Mouse (Mus musculus) thymus, postnatal 36 days (tissue): ENCODE results near the gene Ttc9c.

Experiments
- DNase-seq, 2 experiments: peaks; one replicate each; pipeline ENCODE4 v3.0.0; 2022; ENCODE audit warnings: mixed read lengths in 2 of 2

Ttc9c gene

DNA sequence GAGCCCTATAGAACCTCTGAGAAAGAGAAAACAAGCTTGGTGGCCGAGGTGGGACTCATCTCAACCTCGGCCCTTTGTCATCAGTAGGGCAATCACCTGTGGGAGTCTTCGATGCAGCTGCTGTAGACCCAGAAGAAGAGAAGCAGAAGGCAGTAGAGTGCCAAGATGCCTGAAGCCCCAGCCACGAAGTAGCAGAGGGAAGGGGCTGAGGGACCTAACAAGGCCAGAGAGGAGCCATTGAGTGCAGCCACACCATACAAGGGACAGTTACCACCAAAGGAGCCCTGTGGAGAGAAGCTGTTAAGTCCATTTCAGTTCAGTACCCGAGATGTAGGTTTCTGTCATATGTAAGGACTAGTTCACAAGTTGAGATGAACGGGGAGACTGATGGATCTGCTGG is 45.7 kb downstream of the Ttc9c start:
- DNase-seq: no peak

- no peak for DNase-seq
Measured at GRCm38 (mm10) chr19:8772996-8773395, 46.1 kb downstream of the Ttc9c start.

- peak; percentile 83 to 84 for DNase-seq
Measured at GRCm38 (mm10) chr19:8770567-8771270, 48.4 kb downstream of the Ttc9c start, which contains the start of gene Tmem223. TSS of gene Tmem223 (plus strand) at chr19:8770996.

DNA sequence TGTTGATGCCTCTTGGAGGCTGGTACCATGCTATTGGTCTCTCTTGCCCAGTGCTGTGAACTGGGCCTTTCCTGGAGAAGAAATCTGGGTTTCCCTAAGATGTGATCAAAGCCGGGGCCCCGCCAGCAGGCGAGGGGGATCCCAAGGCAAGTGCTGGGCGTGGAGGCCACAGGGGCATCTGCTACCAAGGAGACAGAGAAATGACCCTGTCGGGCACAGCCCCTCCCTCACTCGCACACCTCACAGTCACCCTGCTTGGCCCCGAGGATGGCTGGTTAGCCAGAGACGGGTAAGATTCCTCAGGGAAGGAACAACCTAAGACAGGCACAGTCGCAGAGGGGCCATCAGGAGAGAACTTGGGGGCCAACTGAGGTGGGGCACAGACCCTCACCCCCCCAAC is 53.6 kb downstream of the Ttc9c start:
- DNase-seq: no peak

DNA sequence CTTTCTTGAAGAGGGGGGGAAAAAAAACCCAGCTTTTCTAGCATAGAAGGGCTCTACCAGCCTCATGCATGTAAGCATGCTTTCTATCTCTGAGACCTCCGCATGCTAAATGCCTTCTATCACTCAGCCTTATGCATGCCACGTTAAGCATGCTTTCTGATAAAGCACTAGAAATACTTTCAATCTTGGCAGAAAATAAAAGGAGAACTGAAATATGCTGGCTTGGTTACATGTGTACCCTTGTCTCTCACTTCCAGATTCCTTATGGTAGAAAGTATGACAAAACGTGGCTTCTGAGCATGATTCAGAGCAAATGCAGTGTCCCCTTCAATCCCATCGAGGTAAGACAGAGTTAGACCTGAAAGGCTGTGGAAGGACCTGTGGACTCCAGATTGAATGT is 55.9 kb downstream of the Ttc9c start:
- no peak for DNase-seq

GRCm38 (mm10) chr19:8760757-8761156 is 58.4 kb downstream of the Ttc9c start:
- no peak for DNase-seq
